Mouse (Mus musculus) frontal cortex, postnatal 14 days (tissue): ENCODE measurements around the gene Limd1.

Experiments
- DNase-seq, 2 experiments: peaks; one replicate each; pipeline ENCODE4 v3.0.0; 2022; ENCODE audit warnings: low spot score in 2 of 2

The Limd1 gene

GRCm38 (mm10) chr9:123516641-123517385 is 38.3 kb downstream of the Limd1 start:
- DNase-seq = no peak

- DNase-seq = no peak
These were observed 40.7 kb downstream of the Limd1 start for GRCm38 (mm10) chr9:123518969-123519894.

GRCm38 (mm10) chr9:123520735-123521134 is 42.2 kb downstream of the Limd1 start:
- no peak for DNase-seq

- DNase-seq = no peak
These were observed 45.2 kb downstream of the Limd1 start for GRCm38 (mm10) chr9:123523676-123524075.

GRCm38 (mm10) chr9:123525095-123525494 is 46.6 kb downstream of the Limd1 start:
- peak in 1 of 2 experiments; percentile 54 for DNase-seq

GRCm38 (mm10) chr9:123526502-123526901 is 48.0 kb downstream of the Limd1 start:
- no peak for DNase-seq

GRCm38 (mm10) chr9:123528087-123528925 is 49.8 kb downstream of the Limd1 start:
- DNase-seq = no peak

GRCm38 (mm10) chr9:123528926-123529295 is 50.4 kb downstream of the Limd1 start:
- peak in 1 of 2 experiments; percentile 22 for DNase-seq

GRCm38 (mm10) chr9:123529392-123530157 is 51.1 kb downstream of the Limd1 start, which contains the start of gene Sacm1l:
TSS of gene Sacm1l (plus strand) at chr9:123529759.
- peak; percentile 98 for DNase-seq

GRCm38 (mm10) chr9:123530158-123530475 is 51.6 kb downstream of the Limd1 start:
- DNase-seq = no peak

GRCm38 (mm10) chr9:123530566-123531130 is 52.1 kb downstream of the Limd1 start:
- no peak for DNase-seq

GRCm38 (mm10) chr9:123531234-123531633 is 52.7 kb downstream of the Limd1 start:
- no peak for DNase-seq

- no peak for DNase-seq
These were observed 58.1 kb downstream of the Limd1 start for GRCm38 (mm10) chr9:123536613-123537012.

- DNase-seq = no peak
These were observed 59.7 kb downstream of the Limd1 start for GRCm38 (mm10) chr9:123538189-123538588.

GRCm38 (mm10) chr9:123539093-123539492 is 60.6 kb downstream of the Limd1 start:
- DNase-seq = no peak

- DNase-seq = no peak
These were observed 61.3 kb downstream of the Limd1 start for GRCm38 (mm10) chr9:123539823-123540222.

- DNase-seq = no peak
These were observed 76.1 kb downstream of the Limd1 start for GRCm38 (mm10) chr9:123554599-123554998.
